Mouse (Mus musculus) neural tube, embryonic 12.5 days (tissue): ENCODE results near the gene Dennd2c. TPM values are rescaled to one million over a fixed set of nuclear protein-coding genes. Genes with fewer than 3 reads are reported as not detected.
"Not testable (repeated sequence)": the region's sequence is repeated elsewhere in the genome, so short reads cannot be mapped to it uniquely, and the experiment has no call there.

Source experiments
- ATAC-seq: fragments of 200-750 bp; cut with Nextera tagmentation; 2 replicates; pipeline ENCODE4 v1.8.0; 2017; ENCODE audit warnings: low read depth, mild to moderate bottlenecking, moderate TSS enrichment, moderate library complexity; ENCODE audit not compliant: low FRiP score
- H3K27ac ChIP-seq: fragments of 300-500 bp; sonication (generic); 2 replicates; pipeline ENCODE4 v1.5.1; 2016
- H3K27me3 ChIP-seq: fragments of 300-500 bp; sonication (generic); replicated peaks from 2 replicates; pipeline ENCODE4 v1.6.1; 2016; ENCODE audit warnings: mild to moderate bottlenecking
- H3K36me3 ChIP-seq: fragments of 300-500 bp; sonication (generic); 2 replicates; pipeline ENCODE4 v1.6.1; 2016; ENCODE audit warnings: mild to moderate bottlenecking
- H3K4me1 ChIP-seq: fragments of 300-500 bp; sonication (generic); 2 replicates; pipeline ENCODE4 v1.6.1; 2016
- H3K4me2 ChIP-seq: fragments of 300-500 bp; sonication (generic); replicated peaks from 2 replicates; pipeline ENCODE4 v1.6.1; 2016; ENCODE audit warnings: mild to moderate bottlenecking
- H3K4me3 ChIP-seq: fragments of 300-500 bp; sonication (generic); 2 replicates; pipeline ENCODE4 v1.5.1; 2016
- H3K9ac ChIP-seq: fragments of 300-500 bp; sonication (generic); 2 replicates; pipeline ENCODE4 v1.6.1; 2016; ENCODE audit warnings: mild to moderate bottlenecking
- H3K9me3 ChIP-seq: fragments of 300-500 bp; sonication (generic); 2 replicates; pipeline ENCODE4 v1.6.1; 2016; ENCODE audit warnings: mild to moderate bottlenecking
- WGBS: fragments of 180-500 bp; shearing (Covaris S2); methylation state at CpG from one replicate; pipeline ENCODE4 v1.1.7; 2016; 5-methylcytosine and 5-hydroxymethylcytosine counted together
- polyA plus RNA-seq: library from polyadenylated mRNA; unstranded; fragments of >200 nt; fragmentation: Nextera tagmentation; extraction: Ambion mirVana; gene quantifications from 2 replicates; pipeline ENCODE4 v1.2.1, GENCODE M21; 2016

Dennd2c gene
- polyA plus RNA-seq, 1 experiment from 2014 or later: 3.1 TPM

DNA sequence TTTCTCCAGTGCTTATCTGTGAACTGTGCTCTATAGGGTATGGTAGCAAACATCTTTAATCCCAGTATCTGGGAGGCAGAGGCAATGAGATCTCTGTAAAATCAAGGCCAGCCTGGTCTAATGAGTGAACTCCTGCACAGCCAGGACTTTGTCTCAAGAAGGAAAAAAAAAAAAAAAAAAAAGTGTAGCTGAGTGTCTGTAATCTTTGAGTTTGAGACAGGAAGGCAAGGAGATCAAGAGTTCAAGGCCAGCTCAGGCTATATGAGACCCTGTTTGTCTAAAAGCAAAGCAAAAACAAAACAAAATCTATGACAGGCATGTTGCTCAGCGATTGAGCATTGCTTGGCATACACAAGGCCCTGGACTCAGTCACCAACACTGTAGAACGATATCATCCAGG lies 105.8 kb downstream of the Dennd2c start:
- Histone ChIP-seq H3K36me3 (no peaks in the 10 kb centered on the region), H3K27me3 (no peaks in the 10 kb centered on the region), H3K4me3 (no peak overlapping the region), H3K9me3 (peaks cover 4% of the 10 kb centered on the region; the same call in 1 of the 2 replicates), H3K4me2 (no peak overlapping the region), H3K9ac (no peak overlapping the region), H3K4me1 (no peaks in the 10 kb centered on the region), H3K27ac (no peak overlapping the region)
- no peak for ATAC-seq
- 72% methylated on average over 2 of the region's 2 CpGs for WGBS

DNA sequence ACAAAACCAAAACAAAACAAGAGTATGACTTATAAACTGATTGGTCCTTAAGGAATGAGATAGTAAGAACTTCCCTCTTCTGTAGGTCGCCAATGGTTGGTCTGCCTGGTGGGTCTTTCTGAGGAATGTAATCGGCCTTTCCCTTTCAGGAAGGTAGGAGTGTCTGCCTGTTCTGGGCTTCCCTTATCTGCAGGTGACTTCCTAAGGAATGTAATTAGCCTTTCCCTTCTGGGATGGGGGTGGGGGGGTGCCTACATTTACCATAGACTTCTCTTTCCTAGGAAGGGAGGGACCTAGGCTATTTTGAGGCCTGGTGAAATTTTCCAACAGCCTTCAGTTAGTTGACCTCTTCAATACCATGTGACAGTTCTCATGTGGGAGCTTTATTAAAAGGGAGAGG lies 108.7 kb downstream of the Dennd2c start:
- no peaks in the 10 kb centered on the region for H3K4me1 ChIP-seq
- WGBS: 86% methylated on average over 2 of the region's 2 CpGs
- no peak for ATAC-seq
- no peaks in the 10 kb centered on the region for H3K27me3 ChIP-seq
- H3K27ac ChIP-seq: no peak overlapping the region
- H3K4me3 ChIP-seq: no peak overlapping the region
- no peaks in the 10 kb centered on the region for H3K36me3 ChIP-seq
- H3K4me2 ChIP-seq: no peak overlapping the region
- no peaks in the 10 kb centered on the region for H3K9me3 ChIP-seq
- H3K9ac ChIP-seq: no peak overlapping the region

DNA sequence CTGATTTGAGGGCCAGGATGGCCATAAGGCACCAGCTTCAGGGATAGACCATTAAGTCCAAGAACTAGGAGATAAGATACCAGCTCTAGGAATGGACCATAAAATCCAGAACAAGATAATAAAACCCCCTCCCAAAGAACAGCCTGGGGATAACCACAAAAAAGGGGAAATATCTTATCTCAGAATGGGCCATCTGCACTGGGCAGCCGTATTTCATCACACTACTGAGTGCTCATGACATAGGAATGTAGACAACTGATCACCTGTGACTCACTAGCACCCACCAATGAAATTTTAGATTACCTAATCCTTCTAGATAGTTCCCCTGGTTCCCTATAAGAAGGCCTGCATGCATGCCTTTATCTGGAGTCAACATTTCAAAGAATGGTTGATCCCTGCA lies 109.7 kb downstream of the Dennd2c start:
- Histone ChIP-seq H3K9me3 (no peaks in the 10 kb centered on the region), H3K27ac (no peak overlapping the region), H3K9ac (no peak overlapping the region), H3K36me3 (no peaks in the 10 kb centered on the region), H3K4me2 (no peak overlapping the region), H3K4me1 (no peaks in the 10 kb centered on the region), H3K27me3 (no peaks in the 10 kb centered on the region), H3K4me3 (no peak overlapping the region)
- no peak for ATAC-seq
- 81% methylated on average over 1 of the region's 1 CpGs for WGBS

DNA sequence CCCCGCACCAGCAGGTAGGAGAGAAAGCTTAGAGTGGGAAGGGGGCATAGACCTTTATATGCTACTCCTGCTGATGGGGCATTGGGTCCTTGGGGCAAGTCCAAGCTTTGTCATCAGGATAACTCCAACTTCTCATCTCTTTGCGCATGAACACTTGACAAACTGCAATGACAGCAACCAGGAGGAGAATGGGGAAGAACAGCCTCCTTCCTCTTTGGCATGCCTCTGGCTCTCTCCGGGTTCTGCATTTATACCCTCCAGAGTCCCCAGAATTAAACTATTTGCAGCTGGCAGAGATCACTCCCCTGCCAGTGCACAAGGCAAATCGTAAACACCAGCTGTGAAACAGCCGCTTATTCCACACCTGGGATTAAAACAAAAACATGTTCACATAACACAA lies 111.1 kb downstream of the Dennd2c start:
- H3K4me3 ChIP-seq: no peak overlapping the region
- H3K4me2 ChIP-seq: no peak overlapping the region
- no peaks in the 10 kb centered on the region for H3K4me1 ChIP-seq
- ATAC-seq: no peak
- 80% methylated on average over 5 of the region's 5 CpGs for WGBS
- H3K36me3 ChIP-seq: no peaks in the 10 kb centered on the region
- no peak overlapping the region for H3K27ac ChIP-seq
- H3K9me3 ChIP-seq: no peaks in the 10 kb centered on the region
- H3K9ac ChIP-seq: no peak overlapping the region
- H3K27me3 ChIP-seq: no peaks in the 10 kb centered on the region

DNA sequence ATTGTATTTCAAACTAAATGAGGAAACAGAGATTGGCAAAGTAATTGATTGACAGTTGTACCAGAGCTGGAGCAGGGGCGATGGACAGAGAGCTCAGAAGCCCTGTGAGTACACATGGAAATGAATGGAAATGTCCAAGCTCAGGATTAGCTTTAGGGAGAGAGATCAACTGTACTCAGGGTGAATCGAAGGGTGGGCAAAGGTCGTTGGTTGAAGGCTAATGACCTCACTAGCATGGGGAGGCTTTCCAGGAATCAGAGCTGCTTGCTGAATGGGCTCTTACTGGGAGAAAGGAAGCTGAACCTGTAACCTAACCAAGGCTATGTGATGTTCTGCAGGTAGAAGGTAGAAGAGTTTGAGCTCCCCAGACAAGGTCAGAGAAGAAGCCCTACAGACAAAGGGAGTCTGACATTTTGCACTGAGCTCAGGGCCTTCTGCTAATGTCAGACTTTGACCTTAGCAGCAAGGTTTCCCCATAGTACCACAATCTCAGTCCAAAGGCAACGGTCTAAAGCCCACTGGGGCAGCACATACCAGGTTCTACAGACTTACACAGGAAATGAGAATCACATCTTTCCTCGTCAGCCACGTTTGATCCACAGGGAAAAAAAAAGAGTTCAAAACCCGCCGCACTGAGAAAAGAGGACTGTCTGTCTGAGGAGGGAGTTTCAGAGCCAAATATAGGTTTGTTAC lies 112.3 kb downstream of the Dennd2c start:
- no peak overlapping the region for H3K4me3 ChIP-seq
- H3K27me3 ChIP-seq: no peaks in the 10 kb centered on the region
- H3K4me1 ChIP-seq: no peaks in the 10 kb centered on the region
- H3K9ac ChIP-seq: no peak overlapping the region
- H3K9me3 ChIP-seq: no peaks in the 10 kb centered on the region
- 87% methylated on average over 8 of the region's 8 CpGs for WGBS
- H3K27ac ChIP-seq: no peak overlapping the region
- no peak for ATAC-seq
- H3K36me3 ChIP-seq: no peaks in the 10 kb centered on the region
- H3K4me2 ChIP-seq: no peak overlapping the region

DNA sequence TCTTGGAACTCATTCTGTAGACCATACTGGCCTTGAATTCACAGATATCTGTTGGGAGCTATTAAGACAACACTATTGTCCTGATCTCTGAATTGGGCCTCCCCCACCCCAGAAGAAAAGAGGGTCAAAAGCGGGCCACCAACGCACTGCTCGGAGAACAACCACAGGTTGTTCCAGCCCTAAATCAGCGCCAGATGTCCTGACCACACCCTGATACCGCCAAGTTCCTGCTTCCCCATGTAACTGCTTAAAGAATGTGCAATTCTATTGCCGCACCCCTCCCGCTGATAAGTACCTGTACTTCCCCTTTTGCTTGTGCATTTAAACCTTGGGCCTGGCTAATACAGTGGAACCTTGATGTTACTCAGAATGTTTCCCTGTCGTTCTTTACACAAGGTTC lies 113.0 kb downstream of the Dennd2c start:
- H3K36me3 ChIP-seq: not testable (repeated sequence)

More for the DNA sequence above, 113.0 kb downstream of the Dennd2c start:
- H3K9me3 ChIP-seq, ATAC-seq, H3K4me2 ChIP-seq, H3K4me1 ChIP-seq, H3K27ac ChIP-seq, H3K27me3 ChIP-seq, H3K9ac ChIP-seq, H3K4me3 ChIP-seq: not testable (repeated sequence)
- 91% methylated on average over 8 of the region's 8 CpGs for WGBS

Other genes starting within 250 kb of the Dennd2c start
- gene Sycp1, start 166.5 kb upstream of the Dennd2c start, polyA plus RNA-seq: not detected in 2 replicates
- 0.13 and 0.16 TPM in 2 replicates for gene Nr1h5, start 138.5 kb upstream of the Dennd2c start, polyA plus RNA-seq
- gene Sike1, start 106.9 kb upstream of the Dennd2c start, polyA plus RNA-seq: 61.9 and 78.6 TPM in 2 replicates
- 480 and 531 TPM in 2 replicates for gene Csde1, start 82.2 kb upstream of the Dennd2c start, polyA plus RNA-seq
- gene Nras, start 44.3 kb upstream of the Dennd2c start, polyA plus RNA-seq: 125 and 126 TPM in 2 replicates
- gene Ampd1, start 28.6 kb upstream of the Dennd2c start, polyA plus RNA-seq: 0.66 and 0.88 TPM in 2 replicates
- 215 and 218 TPM in 2 replicates for gene Bcas2, start 69.1 kb downstream of the Dennd2c start, polyA plus RNA-seq
- 40.1 and 41.1 TPM in 2 replicates for gene Trim33, start 176.7 kb downstream of the Dennd2c start, polyA plus RNA-seq